Comparison of ENCODE assay signal across 9 mouse cellular contexts in the genomic region with DNA sequence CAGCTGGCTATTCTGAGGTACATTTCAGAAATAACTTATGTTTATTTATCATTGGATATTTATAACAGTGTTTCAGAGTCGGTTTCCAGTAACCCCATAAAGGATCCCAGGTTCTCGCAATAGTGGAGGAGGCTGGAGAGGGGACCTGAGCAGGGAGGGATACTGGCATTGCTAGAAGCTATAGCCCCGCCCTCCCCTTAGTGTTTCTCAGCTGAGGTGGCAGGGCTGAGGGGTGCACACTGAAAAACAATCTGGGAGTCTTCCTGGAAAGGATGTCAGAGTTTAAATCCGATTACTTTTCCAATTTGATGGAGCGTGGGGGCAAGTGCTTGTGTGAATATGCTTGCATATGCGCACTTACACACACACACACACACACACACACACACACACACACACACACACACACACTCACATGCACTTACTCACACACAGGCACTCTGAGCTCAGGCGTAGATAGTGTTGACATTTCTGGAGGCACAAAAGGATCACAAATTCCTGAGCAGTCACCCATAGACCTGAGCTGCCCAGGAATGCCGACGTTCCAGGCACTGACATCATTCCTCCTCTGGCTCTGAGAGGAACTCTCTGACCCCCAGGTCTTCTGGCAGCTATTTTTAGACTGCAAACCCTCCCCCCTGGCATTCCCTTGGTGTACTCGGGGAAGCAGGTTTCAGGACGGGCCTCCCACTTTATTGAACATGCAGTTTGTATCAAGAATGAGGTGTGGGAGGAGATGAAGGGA.
A peak's percentile ranks its signal among the peaks of the same experiment; 100 is the strongest.
DNase-seq lines count a peak whose midpoint lies in the region; ATAC-seq and TF ChIP-seq lines count a peak whose summit lies in the region.
"Had no signal": no experiment of that assay in that cellular context is flagged by ENCODE, and none has a peak within 500 bp of the region (broad histone marks: within the 10 kb centered on the region; RNA-seq: fewer than 3 reads in every experiment).

No protein-coding gene starts in this region.

- H3K4me2 ChIP-seq in midbrain, embryonic 13.5 days (replicated peaks), result no peak overlapping the region

- H3K27ac ChIP-seq in midbrain, embryonic 13.5 days, result no peak overlapping the region
- H3K27ac ChIP-seq in cerebellum, adult 2 months (ENCODE audit: insufficient read depth, low read length), result no peak overlapping the region

- H3K4me1 ChIP-seq in midbrain, embryonic 13.5 days (replicated peaks), result 0 out of 2 replicates have a peak, but pooled peaks cover 4% of the 10 kb centered on the region
- no peaks in the 10 kb centered on the region for H3K4me1 ChIP-seq in cerebellum, adult 2 months (ENCODE audit: control insufficient read depth, insufficient read depth, low read length)
- H3K4me1 ChIP-seq: megakaryocyte, embryonic 14.5 days had no signal

- no peak for TF ChIP-seq POLR2A in cerebellum, adult 2 months (IDR thresholded peaks at IDR 0.05; ENCODE audit: borderline replicate concordance, insufficient read depth, low read length)

- H3K9ac ChIP-seq in midbrain, embryonic 13.5 days (replicated peaks), result no peak overlapping the region

- H3K36me3 ChIP-seq in midbrain, embryonic 13.5 days, result no peaks in the 10 kb centered on the region

- no peak for TF ChIP-seq CTCF in cerebellum, adult 2 months (IDR thresholded peaks at IDR 0.05; ENCODE audit: borderline replicate concordance, insufficient read depth, low read depth, low read length)

- ATAC-seq in midbrain, embryonic 13.5 days, result 0 out of 2 replicates have a peak, but pooled peaks have one; percentile 40

- H3K4me3 ChIP-seq in midbrain, embryonic 13.5 days (replicated peaks), result no peak overlapping the region
- H3K4me3 ChIP-seq in cerebellum, adult 2 months (replicated peaks; ENCODE audit: insufficient read depth, low read depth, low read length), result no peak overlapping the region
- H3K4me3 ChIP-seq: megakaryocyte, embryonic 14.5 days had no signal

- DNase-seq in urinary bladder, adult 18-20 months (ENCODE audit: low spot score in 2 of 2), result peak; percentile 9 to 14
- no peak for DNase-seq in urinary bladder, postnatal 10 days (ENCODE audit: low spot score)
- peak; percentile 26 for DNase-seq in heart, adult 8-10 months (ENCODE audit: low spot score)
- peak; percentile 66 to 90 for DNase-seq in kidney, postnatal 25 days
- DNase-seq in cerebellum, adult 2 months, result no peak
- no peak for DNase-seq in natural killer cell, adult 2 months (ENCODE audit: low spot score in 2 of 2)
- no peak for DNase-seq in cerebellum, adult 11 months

- H3K27me3 ChIP-seq in midbrain, embryonic 13.5 days, result no peaks in the 10 kb centered on the region
- no peaks in the 10 kb centered on the region for H3K27me3 ChIP-seq in cerebellum, adult 2 months (ENCODE audit: control insufficient read depth, insufficient read depth, low read length)

- WGBS in midbrain, embryonic 13.5 days, result 12% methylated on average over 11 of the region's 11 CpGs
- 28% methylated on average over 11 of the region's 11 CpGs for WGBS in cerebellum, adult 2 months

- no peaks in the 10 kb centered on the region for H3K9me3 ChIP-seq in midbrain, embryonic 13.5 days
- H3K9me3 ChIP-seq: megakaryocyte, embryonic 14.5 days had no signal

Comparison
In these comparisons a context has a peak if more than half of its experiments do, and no peak if none do; other contexts are left out.
1. DNase-seq: peak in urinary bladder, adult 18-20 months (2 of 2), heart, adult 8-10 months (single experiment) and kidney, postnatal 25 days (2 of 2); none in urinary bladder, postnatal 10 days (single experiment), cerebellum, adult 2 months (0 of 2), natural killer cell, adult 2 months (0 of 2) and cerebellum, adult 11 months (single experiment).